ENCODE assay signal across 10 mouse cellular contexts in genomic region chr4:134357461-134357771, GRCm38 (mm10). TPM values are rescaled to one million over a fixed set of nuclear protein-coding genes. Genes with fewer than 3 reads are reported as not detected.
DNase-seq lines count a peak whose midpoint lies in the region; ATAC-seq and TF ChIP-seq lines count a peak whose summit lies in the region.
"Had no signal": no experiment of that assay in that cellular context is flagged by ENCODE, and none has a peak within 500 bp of the region (broad histone marks: within the 10 kb centered on the region; RNA-seq: fewer than 3 reads in every experiment).

No protein-coding gene starts in this region.

- peaks cover 17% of the 10 kb centered on the region for H3K4me1 ChIP-seq in kidney, postnatal 0 days (replicated peaks; ENCODE audit: insufficient read depth, low read length)
- H3K4me1 ChIP-seq in forebrain, embryonic 13.5 days: peaks cover 6% of the 10 kb centered on the region
- peaks cover 23% of the 10 kb centered on the region; the same call in 1 of the 2 replicates for H3K4me1 ChIP-seq in intestine, embryonic 16.5 days (ENCODE audit: control insufficient read depth, insufficient read depth, low read length)
- peaks cover 12% of the 10 kb centered on the region for H3K4me1 ChIP-seq in neural tube, embryonic 13.5 days (replicated peaks)

- no peak for TF ChIP-seq CTCF in kidney, postnatal 0 days (IDR thresholded peaks at IDR 0.05; ENCODE audit: low read depth)
- no peak for TF ChIP-seq CTCF in layer of hippocampus, adult 2 months (conservative IDR thresholded peaks at IDR 0.05)

- no peaks in the 10 kb centered on the region for H3K36me3 ChIP-seq in kidney, postnatal 0 days (ENCODE audit: insufficient read depth, low read length)
- H3K36me3 ChIP-seq in forebrain, embryonic 13.5 days (ENCODE audit: poor library complexity, severe bottlenecking): no peaks in the 10 kb centered on the region
- no peaks in the 10 kb centered on the region for H3K36me3 ChIP-seq in intestine, embryonic 16.5 days (ENCODE audit: control insufficient read depth, insufficient read depth, low read length)
- H3K36me3 ChIP-seq in neural tube, embryonic 13.5 days: no peaks in the 10 kb centered on the region

- no peaks in the 10 kb centered on the region for H3K27me3 ChIP-seq in kidney, postnatal 0 days (ENCODE audit: insufficient read depth, low read length)
- peaks cover 13% of the 10 kb centered on the region; the same call in 1 of the 2 replicates for H3K27me3 ChIP-seq in forebrain, embryonic 13.5 days
- no peaks in the 10 kb centered on the region for H3K27me3 ChIP-seq in intestine, embryonic 16.5 days (replicated peaks; ENCODE audit: control insufficient read depth, insufficient read depth, low read length)
- peaks cover 7% of the 10 kb centered on the region; the same call in 1 of the 2 replicates for H3K27me3 ChIP-seq in neural tube, embryonic 13.5 days

- no peak for ATAC-seq in kidney, postnatal 0 days (replicated peaks; ENCODE audit: low FRiP score, low read depth)
- ATAC-seq in forebrain, embryonic 13.5 days: no peak
- peak; percentile 40 for ATAC-seq in intestine, embryonic 16.5 days
- ATAC-seq in neural tube, embryonic 13.5 days (ENCODE audit: low read depth): 0 out of 2 replicates have a peak, but pooled peaks have one; percentile 6

- H3K27ac ChIP-seq in kidney, postnatal 0 days: 0 out of 2 replicates have a peak overlapping the region, but pooled peaks have one; percentile 19
- H3K27ac ChIP-seq in forebrain, embryonic 13.5 days: no peak overlapping the region
- peak overlapping the region; percentile 93 for H3K27ac ChIP-seq in intestine, embryonic 16.5 days (ENCODE audit: low read length)
- no peak overlapping the region for H3K27ac ChIP-seq in neural tube, embryonic 13.5 days (replicated peaks)
- no peak overlapping the region for H3K27ac ChIP-seq in layer of hippocampus, adult 2 months

- H3K9me3 ChIP-seq in kidney, postnatal 0 days (replicated peaks; ENCODE audit: low read length): no peaks in the 10 kb centered on the region
- no peaks in the 10 kb centered on the region for H3K9me3 ChIP-seq in forebrain, embryonic 13.5 days (replicated peaks)
- no peaks in the 10 kb centered on the region for H3K9me3 ChIP-seq in intestine, embryonic 16.5 days (ENCODE audit: control insufficient read depth, low read length)
- H3K9me3 ChIP-seq in neural tube, embryonic 13.5 days: no peaks in the 10 kb centered on the region

- no peak overlapping the region for H3K9ac ChIP-seq in kidney, postnatal 0 days (ENCODE audit: low read depth, low read length)
- peak overlapping the region; percentile 51 for H3K9ac ChIP-seq in forebrain, embryonic 13.5 days
- peak overlapping the region; percentile 60 for H3K9ac ChIP-seq in intestine, embryonic 16.5 days (ENCODE audit: low read depth, low read length)
- H3K9ac ChIP-seq in neural tube, embryonic 13.5 days: peak overlapping the region; percentile 41; the same call in 1 of the 2 replicates

- H3K4me3 ChIP-seq in kidney, postnatal 0 days (replicated peaks; ENCODE audit: low read depth, low read length): no peak overlapping the region
- peak overlapping the region; percentile 17; the same call in 1 of the 2 replicates for H3K4me3 ChIP-seq in forebrain, embryonic 13.5 days
- H3K4me3 ChIP-seq in intestine, embryonic 16.5 days (ENCODE audit: low read length): peak overlapping the region; percentile 43
- H3K4me3 ChIP-seq in neural tube, embryonic 13.5 days: peak overlapping the region; percentile 5
- no peak overlapping the region for H3K4me3 ChIP-seq in layer of hippocampus, adult 2 months

- 46% methylated on average over 17 of the region's 17 CpGs for WGBS in kidney, postnatal 0 days
- WGBS in forebrain, embryonic 13.5 days: 36% methylated on average over 17 of the region's 17 CpGs
- 31% methylated on average over 17 of the region's 17 CpGs for WGBS in intestine, embryonic 16.5 days
- 35% methylated on average over 17 of the region's 17 CpGs for WGBS in neural tube, embryonic 13.5 days

- no peak for DNase-seq in kidney, postnatal 0 days (ENCODE audit: low spot score)
- DNase-seq in kidney, adult 9 months: no peak
- no peak for DNase-seq in embryo, embryonic 11 days
- no peak for DNase-seq in Muller cell, postnatal 12 days (ENCODE audit: inconsistent ontology term)
- DNase-seq in layer of hippocampus, adult 2 months (ENCODE audit: low spot score in 2 of 2): no peak

- no peak overlapping the region for H3K4me2 ChIP-seq in kidney, postnatal 0 days (ENCODE audit: low read length)
- peak overlapping the region; percentile 55 for H3K4me2 ChIP-seq in forebrain, embryonic 13.5 days
- H3K4me2 ChIP-seq in intestine, embryonic 16.5 days (ENCODE audit: low read depth, low read length): peak overlapping the region; percentile 44
- peak overlapping the region; percentile 49 for H3K4me2 ChIP-seq in neural tube, embryonic 13.5 days

RNA-seq across cellular contexts. Expression of gene Slc30a2, which starts 14.4 kb away (rescaled TPM):
- 0.48 and 0.82 TPM in 2 replicates for polyA plus RNA-seq in kidney, postnatal 0 days (2015; fragmentation: Nextera tagmentation; extraction: Ambion mirVana)
- polyA plus RNA-seq in forebrain, embryonic 13.5 days (2015; fragmentation: Nextera tagmentation; extraction: Ambion mirVana): not detected in 2 replicates
- polyA plus RNA-seq in intestine, embryonic 16.5 days (2015; fragmentation: Nextera tagmentation; extraction: Ambion mirVana): 7.4 and 10.6 TPM in 2 replicates
- 0.15 and 0.22 TPM in 2 replicates for polyA plus RNA-seq in neural tube, embryonic 13.5 days (2015; fragmentation: Nextera tagmentation; extraction: Ambion mirVana)
- total RNA-seq in layer of hippocampus, adult 2 months (2021): not detected
- total RNA-seq: left cerebral cortex, postnatal 4 days had no signal
- polyA plus RNA-seq: neural tube, embryonic 11.5 days had no signal

RNA-seq across cellular contexts. Expression of gene Extl1, which starts 26.2 kb away (rescaled TPM):
- polyA plus RNA-seq in kidney, postnatal 0 days (2015; fragmentation: Nextera tagmentation; extraction: Ambion mirVana): 0.70 and 0.86 TPM in 2 replicates
- polyA plus RNA-seq in forebrain, embryonic 13.5 days (2015; fragmentation: Nextera tagmentation; extraction: Ambion mirVana): 0.12 and 0.37 TPM in 2 replicates
- polyA plus RNA-seq in intestine, embryonic 16.5 days (2015; fragmentation: Nextera tagmentation; extraction: Ambion mirVana): 1.6 and 1.7 TPM in 2 replicates
- polyA plus RNA-seq in neural tube, embryonic 13.5 days (2015; fragmentation: Nextera tagmentation; extraction: Ambion mirVana): 0.66 and 0.73 TPM in 2 replicates
- 10 to 100 TPM; 44.7 to 46.5 TPM for total RNA-seq in layer of hippocampus, adult 2 months (2021)

RNA-seq across cellular contexts. Expression of gene Pafah2, which starts 38.7 kb away (rescaled TPM):
- 22.7 and 24.4 TPM in 2 replicates for polyA plus RNA-seq in kidney, postnatal 0 days (2015; fragmentation: Nextera tagmentation; extraction: Ambion mirVana)
- 6.3 and 6.5 TPM in 2 replicates for polyA plus RNA-seq in forebrain, embryonic 13.5 days (2015; fragmentation: Nextera tagmentation; extraction: Ambion mirVana)
- 61.6 and 69.2 TPM in 2 replicates for polyA plus RNA-seq in intestine, embryonic 16.5 days (2015; fragmentation: Nextera tagmentation; extraction: Ambion mirVana)
- polyA plus RNA-seq in neural tube, embryonic 13.5 days (2015; fragmentation: Nextera tagmentation; extraction: Ambion mirVana): 7.4 and 8.0 TPM in 2 replicates
- total RNA-seq in layer of hippocampus, adult 2 months (2021): 1 to 10 TPM; 6.6 to 9.0 TPM

RNA-seq across cellular contexts. Expression of gene Trim63, which starts 42.5 kb away (rescaled TPM):
- polyA plus RNA-seq in kidney, postnatal 0 days (2015; fragmentation: Nextera tagmentation; extraction: Ambion mirVana): 2.4 and 2.7 TPM in 2 replicates
- polyA plus RNA-seq in forebrain, embryonic 13.5 days (2015; fragmentation: Nextera tagmentation; extraction: Ambion mirVana): 0.16 TPM in 1 of 2 replicates, not detected in the other
- 1.3 and 1.9 TPM in 2 replicates for polyA plus RNA-seq in intestine, embryonic 16.5 days (2015; fragmentation: Nextera tagmentation; extraction: Ambion mirVana)
- 0.88 and 1.6 TPM in 2 replicates for polyA plus RNA-seq in neural tube, embryonic 13.5 days (2015; fragmentation: Nextera tagmentation; extraction: Ambion mirVana)
- total RNA-seq in layer of hippocampus, adult 2 months (2021): not detected

Comparison
In these comparisons a context has a peak if more than half of its experiments do, and no peak if none do; other contexts are left out.
1. ATAC-seq: peak in intestine, embryonic 16.5 days (single experiment) and neural tube, embryonic 13.5 days (single experiment); none in kidney, postnatal 0 days (single experiment) and forebrain, embryonic 13.5 days (single experiment).
2. H3K27ac ChIP-seq: peak in kidney, postnatal 0 days (single experiment) and intestine, embryonic 16.5 days (single experiment); none in forebrain, embryonic 13.5 days (single experiment), neural tube, embryonic 13.5 days (single experiment) and layer of hippocampus, adult 2 months (single experiment).
3. H3K4me3 ChIP-seq: peak in forebrain, embryonic 13.5 days (single experiment), intestine, embryonic 16.5 days (single experiment) and neural tube, embryonic 13.5 days (single experiment); none in kidney, postnatal 0 days (single experiment) and layer of hippocampus, adult 2 months (single experiment).